In the genomic region with DNA sequence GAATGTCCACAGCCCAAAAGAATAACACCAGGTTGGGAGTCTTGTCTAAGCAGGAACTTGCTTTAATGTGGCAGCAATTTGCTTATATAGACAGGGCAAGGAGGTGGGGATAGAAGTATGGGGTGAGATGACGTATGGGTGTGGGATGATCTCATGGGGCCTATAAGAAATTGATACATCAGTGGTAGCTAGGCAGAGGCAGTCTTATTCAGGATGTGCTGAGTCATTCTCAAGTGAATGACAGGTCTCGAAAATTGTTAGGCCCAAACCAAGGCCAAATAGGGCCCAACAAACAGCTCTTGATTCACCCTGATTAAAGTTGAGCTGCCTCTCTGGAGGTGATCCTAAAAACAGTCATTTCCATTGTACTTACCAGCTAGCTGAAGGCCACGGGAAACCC, we compare ENCODE assay signal across 17 mouse cellular contexts.
"Had no signal": no experiment of that assay in that cellular context is flagged by ENCODE, and none has a peak within 500 bp of the region (broad histone marks: within the 10 kb centered on the region; RNA-seq: fewer than 3 reads in every experiment).

No protein-coding gene starts in this region.

- H3K9me3 ChIP-seq: limb, embryonic 10.5 days; limb, embryonic 13.5 days; liver, embryonic 12.5 days; liver, embryonic 15.5 days; lung, embryonic 15.5 days had no signal

- H3K36me3 ChIP-seq: limb, embryonic 10.5 days; limb, embryonic 13.5 days; liver, embryonic 12.5 days; liver, embryonic 15.5 days; lung, embryonic 15.5 days had no signal

- H3K4me1 ChIP-seq: limb, embryonic 10.5 days; liver, embryonic 12.5 days; liver, embryonic 15.5 days; lung, embryonic 15.5 days had no signal

- ATAC-seq: liver, embryonic 12.5 days had no signal

- H3K9ac ChIP-seq: limb, embryonic 13.5 days; liver, embryonic 12.5 days; liver, embryonic 15.5 days; lung, embryonic 15.5 days had no signal

- DNase-seq: kidney, adult 2 months; kidney, postnatal 25 days; layer of hippocampus, adult 9-11 months; liver; lung, adult 18-20 months; lung, postnatal 10 days; lung, postnatal 36 days; midbrain, embryonic 14.5 days; thymus, adult 18-20 months; thymus, postnatal 36 days had no signal

- H3K4me3 ChIP-seq: layer of hippocampus, adult 2 months; limb, embryonic 10.5 days; limb, embryonic 13.5 days; liver, embryonic 12.5 days; liver, embryonic 15.5 days; lung, embryonic 15.5 days had no signal

- H3K27ac ChIP-seq: kidney, postnatal 0 days; layer of hippocampus, adult 2 months; limb, embryonic 10.5 days; limb, embryonic 13.5 days; liver, embryonic 12.5 days; liver, embryonic 15.5 days; lung, embryonic 15.5 days had no signal
